Mouse (Mus musculus) liver, postnatal 0 days (tissue): ENCODE measurements around the gene Gm21985. TPM values are rescaled to one million over a fixed set of nuclear protein-coding genes. Genes with fewer than 3 reads are reported as not detected.

Experiments
- ATAC-seq: fragments of 200-750 bp; cut with Nextera tagmentation; 2 replicates; pipeline ENCODE4 v1.8.0; 2017; ENCODE audit warnings: mild to moderate bottlenecking, moderate library complexity
- DNase-seq: peaks from one replicate; pipeline ENCODE4 v3.0.0-alpha.2; 2016
- H3K27ac ChIP-seq: fragments of 300-500 bp; sonication (generic); 2 replicates; pipeline ENCODE4 v1.5.1; 2014; ENCODE audit warnings: antibody characterized with exemption, moderate library complexity, mild to moderate bottlenecking, low read depth
- H3K27me3 ChIP-seq: fragments of 300-500 bp; sonication (generic); 2 replicates; pipeline ENCODE4 v1.6.1; 2014; ENCODE audit warnings: low read length, control low read depth, mixed read lengths; ENCODE audit not compliant: insufficient read depth
- H3K36me3 ChIP-seq: fragments of 300-500 bp; sonication (generic); replicated peaks from 2 replicates; pipeline ENCODE4 v1.6.1; 2014; ENCODE audit warnings: mild to moderate bottlenecking, control low read depth, low read length, moderate library complexity, mixed read lengths; ENCODE audit not compliant: insufficient read depth
- H3K4me1 ChIP-seq: fragments of 300-500 bp; sonication (generic); 2 replicates; pipeline ENCODE4 v1.6.1; 2014; ENCODE audit warnings: antibody characterized with exemption, mild to moderate bottlenecking, control low read depth; ENCODE audit not compliant: insufficient read depth
- H3K4me2 ChIP-seq: fragments of 300-500 bp; sonication (generic); 2 replicates; pipeline ENCODE4 v1.6.1; 2014; ENCODE audit warnings: low read depth, mild to moderate bottlenecking, low read length, moderate library complexity, mixed read lengths
- H3K4me3 ChIP-seq: fragments of 300-500 bp; sonication (generic); 2 replicates; pipeline ENCODE4 v1.5.1; 2014; ENCODE audit warnings: low read depth, low read length
- H3K9ac ChIP-seq: fragments of 300-500 bp; sonication (generic); replicated peaks from 2 replicates; pipeline ENCODE4 v1.6.1; 2014; ENCODE audit warnings: mild to moderate bottlenecking, moderate library complexity
- H3K9me3 ChIP-seq: fragments of 300-500 bp; sonication (generic); 2 replicates; pipeline ENCODE4 v1.6.1; 2016; ENCODE audit warnings: mild to moderate bottlenecking, control low read depth, low read length, mixed read lengths
- CTCF ChIP-seq: sonication (generic); IDR thresholded peaks from 2 replicates; pipeline ENCODE4 v1.5.1; 2016; ENCODE audit warnings: antibody characterized with exemption, low read depth
- EP300 ChIP-seq: IDR thresholded peaks from 2 replicates; pipeline ENCODE4 v1.6.1; 2016; ENCODE audit warnings: antibody characterized with exemption, low read depth, mild to moderate bottlenecking
- WGBS: fragments of 180-500 bp; shearing (Covaris S2); extraction: QIAGEN DNeasy Blood & Tissue Kit; methylation state at CpG from one replicate; pipeline ENCODE4 v1.1.7; 2014; ENCODE audit not compliant: insufficient replicate concordance; 5-methylcytosine and 5-hydroxymethylcytosine counted together
- polyA plus RNA-seq: library from polyadenylated mRNA; unstranded; fragments of >200 nt; fragmentation: Nextera tagmentation; extraction: Ambion mirVana; gene quantifications from 2 replicates; pipeline ENCODE4 v1.2.1, GENCODE M21; 2015

Gm21985 gene
- polyA plus RNA-seq, 1 experiment from 2014 or later = not detected

DNA sequence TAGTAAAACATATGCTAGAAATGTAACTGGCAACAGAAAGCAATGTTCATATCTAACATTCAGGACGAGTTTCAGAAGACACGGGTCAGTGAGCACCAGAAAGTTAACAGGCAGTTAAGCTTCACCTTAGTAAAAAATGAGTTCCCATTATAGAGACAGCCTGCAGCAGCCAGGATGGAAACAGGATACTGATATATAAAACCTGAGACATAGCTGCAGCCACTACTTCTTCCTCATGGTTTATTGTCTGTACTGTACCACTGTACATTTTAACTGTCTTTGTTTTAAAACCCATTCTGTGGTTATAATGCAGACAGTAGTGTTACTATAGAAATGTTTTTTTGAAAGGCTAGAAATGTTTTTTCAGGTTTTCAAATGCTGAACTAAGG is 94.7 kb downstream of the Gm21985 start:
- H3K9ac ChIP-seq = no peak overlapping the region

DNA sequence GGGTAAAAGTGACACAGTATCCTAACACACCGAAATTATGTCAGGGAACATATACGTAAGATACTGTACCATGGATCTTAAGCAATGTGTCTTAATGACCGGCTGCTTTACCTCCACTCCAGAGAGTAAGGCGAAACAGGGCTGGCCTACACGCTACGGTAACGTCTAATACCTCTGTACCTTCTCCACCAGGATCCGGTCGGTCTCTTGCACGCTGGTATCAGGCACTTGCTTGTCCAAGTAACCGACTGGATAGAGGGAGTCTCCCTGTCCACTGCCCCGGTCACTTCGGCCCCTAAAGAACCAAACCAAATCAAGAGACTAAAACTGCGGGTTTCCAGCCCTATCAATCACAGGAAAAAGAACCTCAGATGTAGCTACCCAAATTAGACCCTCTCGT is 101.1 kb downstream of the Gm21985 start:
- Histone ChIP-seq H3K27ac (peak overlapping the region; percentile 87), H3K4me2 (peak overlapping the region; percentile 90), H3K4me1 (peaks cover 14% of the 10 kb centered on the region), H3K36me3 (peaks cover 24% of the 10 kb centered on the region), H3K9me3 (no peaks in the 10 kb centered on the region), H3K9ac (peak overlapping the region; percentile 93), H3K4me3 (peak overlapping the region; percentile 99), H3K27me3 (no peaks in the 10 kb centered on the region)
- WGBS = 12% methylated on average over 15 of the region's 15 CpGs
- DNase-seq = peak; percentile 26
- TF ChIP-seq EP300 (no peak), CTCF (no peak)
- peak; percentile 38 for ATAC-seq

More for the DNA sequence above, 94.7 kb downstream of the Gm21985 start:
- ATAC-seq (no peak), DNase-seq (no peak)
- H3K36me3 ChIP-seq = peaks cover 77% of the 10 kb centered on the region
- no peak overlapping the region for H3K27ac ChIP-seq
- TF ChIP-seq EP300 (no peak), CTCF (no peak)
- no peaks in the 10 kb centered on the region for H3K9me3 ChIP-seq
- H3K4me2 ChIP-seq = no peak overlapping the region
- 81% methylated on average over 2 of the region's 2 CpGs for WGBS
- H3K27me3 ChIP-seq = no peaks in the 10 kb centered on the region
- no peak overlapping the region for H3K4me3 ChIP-seq
- no peaks in the 10 kb centered on the region for H3K4me1 ChIP-seq

DNA sequence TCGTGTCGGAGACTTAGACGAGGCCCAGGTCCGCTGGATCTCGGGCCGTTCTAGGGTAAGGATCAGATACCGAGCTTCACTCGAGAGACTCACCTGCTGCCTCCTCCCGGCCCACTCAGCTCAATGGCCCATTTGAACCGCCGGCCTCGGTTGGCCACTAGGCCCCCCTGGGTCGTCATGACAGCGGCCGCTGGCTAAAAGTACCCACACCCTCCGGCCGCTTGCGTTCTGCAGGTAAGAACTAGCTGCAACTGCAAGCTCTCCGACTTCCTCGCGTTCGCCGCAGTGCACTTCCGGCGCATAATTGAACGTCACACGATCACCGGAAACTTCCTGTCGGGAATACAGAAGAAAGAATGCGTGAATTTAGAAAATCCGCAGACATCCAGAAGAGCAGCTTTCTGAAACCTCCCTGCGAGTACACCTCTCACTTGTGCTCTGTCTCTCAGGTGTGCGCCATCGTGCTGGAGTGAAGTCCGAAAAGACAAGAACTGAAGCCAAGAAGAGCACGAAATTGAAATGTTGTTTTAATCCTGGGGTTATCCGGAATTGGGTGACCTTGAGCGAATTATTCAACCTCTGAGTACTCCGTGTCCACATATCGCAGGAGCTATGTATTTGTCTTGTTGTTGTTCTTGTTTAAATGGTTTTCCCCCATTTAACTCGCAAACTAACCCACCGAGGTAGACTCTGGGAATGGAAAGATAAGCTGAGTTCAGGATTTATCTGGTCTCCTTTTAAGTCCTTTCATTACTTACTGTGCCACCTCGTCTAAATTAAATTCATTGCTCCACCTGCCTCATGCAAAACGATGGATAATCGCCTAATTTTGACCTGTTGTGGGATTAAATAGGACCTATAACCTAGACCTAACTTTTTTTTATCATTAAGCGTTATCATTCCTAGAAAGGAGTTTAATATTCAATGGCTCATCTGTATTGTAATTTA is 101.9 kb downstream of the Gm21985 start, which contains the start of gene Emc4:
Gene Emc4 (minus strand): TSS at position 302 of the 948 bp plus-strand sequence.
- Histone ChIP-seq H3K27ac (peak within 1 kb of the TSS; percentile 87), H3K4me3 (peak within 1 kb of the TSS; percentile 99), H3K4me2 (peak within 1 kb of the TSS; percentile 90), H3K27me3 (no peaks in the 10 kb centered on the region), H3K4me1 (peaks cover 14% of the 10 kb centered on the region), H3K9me3 (no peaks in the 10 kb centered on the region), H3K9ac (peak within 1 kb of the TSS; percentile 93), H3K36me3 (peaks cover 19% of the 10 kb centered on the region)
- ATAC-seq (peak; percentile 90), DNase-seq (peak; percentile 93)
- WGBS = 2% methylated on average over 46 of the region's 46 CpGs
- TF ChIP-seq CTCF (0 out of 2 replicates have a peak, but pooled peaks have one; percentile 7), EP300 (peak; percentile 52)

DNA sequence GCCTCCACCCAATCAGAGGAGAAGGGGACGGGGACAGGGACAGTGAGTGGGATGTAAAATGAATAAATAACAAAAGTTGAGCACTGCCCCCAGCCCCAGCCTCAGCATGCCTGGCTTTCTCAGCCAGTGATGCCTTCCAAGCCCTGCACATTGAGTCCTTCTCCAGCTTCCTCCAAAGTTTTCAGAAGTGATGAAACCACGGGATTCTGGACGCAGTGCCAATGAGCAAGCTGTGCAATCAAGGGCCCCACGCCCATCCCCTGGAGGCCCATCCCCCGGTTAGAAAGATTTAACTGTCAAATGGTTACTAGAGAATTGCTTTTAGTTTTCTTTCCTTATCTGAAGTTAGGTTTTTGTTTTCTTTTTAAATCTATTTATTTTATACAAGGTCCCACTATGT is 103.8 kb downstream of the Gm21985 start:
- H3K4me2 ChIP-seq = no peak overlapping the region
- no peak overlapping the region for H3K4me3 ChIP-seq
- H3K9me3 ChIP-seq = no peaks in the 10 kb centered on the region
- no peak overlapping the region for H3K9ac ChIP-seq
- ATAC-seq (no peak), DNase-seq (peak; percentile 22)
- no peaks in the 10 kb centered on the region for H3K27me3 ChIP-seq
- peaks cover 14% of the 10 kb centered on the region for H3K4me1 ChIP-seq
- TF ChIP-seq EP300 (no peak), CTCF (no peak)
- H3K36me3 ChIP-seq = 0 out of 2 replicates have a peak, but pooled peaks cover 2% of the 10 kb centered on the region
- H3K27ac ChIP-seq = no peak overlapping the region
- 50% methylated on average over 5 of the region's 5 CpGs for WGBS

DNA sequence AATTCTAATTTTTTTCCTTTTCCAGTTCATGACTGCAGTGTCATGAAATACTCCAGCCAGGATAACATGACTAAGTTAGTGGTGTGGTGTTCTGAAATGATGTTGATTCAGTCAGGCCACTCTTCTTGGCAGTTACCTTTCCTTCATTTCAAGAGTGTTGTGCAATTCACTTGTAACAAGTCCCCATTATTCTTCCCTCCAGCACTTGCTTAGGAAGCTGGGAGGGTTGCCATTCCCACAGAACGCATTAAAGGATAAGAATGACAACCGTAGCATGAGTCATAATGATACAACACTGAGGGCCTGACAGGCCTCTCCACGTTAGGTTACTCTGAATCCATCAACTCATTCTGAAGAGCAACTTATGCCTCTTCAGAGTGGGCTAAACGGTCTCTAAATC is 107.0 kb downstream of the Gm21985 start:
- no peaks in the 10 kb centered on the region for H3K27me3 ChIP-seq
- no peak overlapping the region for H3K27ac ChIP-seq
- no peak overlapping the region for H3K4me2 ChIP-seq
- ATAC-seq = no peak
- 62% methylated on average over 4 of the region's 4 CpGs for WGBS
- DNase-seq = no peak
- TF ChIP-seq EP300 (no peak), CTCF (no peak)
- no peak overlapping the region for H3K4me3 ChIP-seq
- no peaks in the 10 kb centered on the region for H3K36me3 ChIP-seq
- H3K9me3 ChIP-seq = no peaks in the 10 kb centered on the region
- H3K9ac ChIP-seq = no peak overlapping the region
- H3K4me1 ChIP-seq = 0 out of 2 replicates have a peak, but pooled peaks cover 2% of the 10 kb centered on the region

DNA sequence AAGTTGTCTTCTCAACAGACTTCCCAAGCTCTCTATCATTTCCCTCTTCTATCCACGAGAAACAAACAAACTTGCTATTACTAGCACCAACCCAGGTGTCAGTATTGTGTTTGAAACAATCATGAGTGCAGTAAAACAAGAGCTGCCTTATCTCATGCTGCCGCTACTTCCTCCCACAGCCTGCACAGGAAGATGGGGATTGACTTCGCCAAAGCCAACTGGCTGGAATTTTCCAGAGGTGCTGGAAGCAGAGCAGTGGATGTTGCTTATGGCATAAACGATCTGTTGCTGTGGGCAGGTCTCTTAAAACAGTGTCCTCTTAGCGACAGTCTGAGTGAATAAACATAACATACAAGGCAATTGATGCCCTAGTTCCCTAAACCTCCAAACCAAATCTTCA is 108.5 kb downstream of the Gm21985 start:
- ATAC-seq (no peak), DNase-seq (no peak)
- Histone ChIP-seq H3K27me3 (no peaks in the 10 kb centered on the region), H3K4me1 (no peaks in the 10 kb centered on the region), H3K9me3 (no peaks in the 10 kb centered on the region), H3K4me2 (no peak overlapping the region), H3K36me3 (no peaks in the 10 kb centered on the region), H3K4me3 (no peak overlapping the region), H3K27ac (no peak overlapping the region), H3K9ac (no peak overlapping the region)
- WGBS = 26% methylated on average over 5 of the region's 5 CpGs
- no peak for TF ChIP-seq CTCF
- TF ChIP-seq EP300 = no peak
